Mouse (Mus musculus) cerebellum, adult 2 months (tissue): ENCODE results near the gene Ak4.
A peak's percentile ranks its signal among the peaks of the same experiment; 100 is the strongest.

Source experiments
- CTCF ChIP-seq: fragments of 200-500 bp; IDR thresholded peaks from 2 replicates; pipeline ENCODE4 v1.5.1; 2011; ENCODE audit warnings: low read depth, mild to moderate bottlenecking, control low read depth, low read length, moderate library complexity, borderline replicate concordance; ENCODE audit not compliant: insufficient read depth
- POLR2A ChIP-seq: fragments of 200-500 bp; IDR thresholded peaks from 2 replicates; pipeline ENCODE4 v1.6.1; 2011; ENCODE audit warnings: low read length, control low read depth, borderline replicate concordance; ENCODE audit not compliant: insufficient read depth

DNA sequence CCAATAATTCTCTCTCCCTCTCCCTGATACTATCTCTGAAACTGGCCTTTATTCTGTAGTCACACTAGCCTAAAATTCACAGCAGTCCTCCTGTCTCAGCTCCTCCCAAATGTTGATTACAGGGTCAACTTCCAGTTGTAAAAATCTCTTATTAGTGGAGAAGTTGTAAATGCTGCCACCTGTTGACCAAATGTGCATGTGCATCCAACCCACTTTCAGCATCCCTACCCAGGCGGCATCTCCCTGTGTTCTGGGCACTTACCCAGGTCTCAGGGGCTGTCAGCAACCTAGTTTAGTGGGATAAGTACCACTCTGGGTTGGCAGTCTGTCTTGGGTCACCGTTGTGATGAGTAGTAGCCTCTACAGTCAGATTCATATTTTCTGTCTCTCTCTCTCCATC lies 39.3 kb downstream of the Ak4 start:
- TF ChIP-seq POLR2A (no peak), CTCF (peak; percentile 74)
